Mouse (Mus musculus) 3T3-L1 (cell line): ENCODE results near the gene Rasal1.

Source experiments
- DNase-seq: peaks from one replicate; pipeline ENCODE4 v3.0.0-alpha.2; 2015; ENCODE audit warnings: low read depth, low spot score

Gene Rasal1

DNA sequence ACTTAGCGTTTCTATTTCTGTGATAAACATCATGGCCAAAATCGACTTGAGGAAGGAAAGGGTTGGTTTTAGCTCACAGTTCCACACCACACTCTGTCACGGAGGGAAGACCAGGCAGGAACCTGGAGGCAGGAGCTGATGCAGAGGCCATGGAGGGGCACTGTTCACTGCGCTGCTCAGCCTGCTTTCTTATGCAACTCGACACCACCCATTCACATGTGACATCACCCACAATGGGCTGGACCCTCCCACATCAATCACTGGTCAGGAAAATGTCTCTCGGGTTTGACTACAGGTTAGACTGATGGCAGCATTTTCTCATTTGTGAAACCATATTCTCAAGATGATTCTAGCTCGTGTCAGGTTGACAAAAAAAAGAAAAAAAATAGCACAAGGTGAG is 72.4 kb downstream of the Rasal1 start:
- DNase-seq: no peak

DNA sequence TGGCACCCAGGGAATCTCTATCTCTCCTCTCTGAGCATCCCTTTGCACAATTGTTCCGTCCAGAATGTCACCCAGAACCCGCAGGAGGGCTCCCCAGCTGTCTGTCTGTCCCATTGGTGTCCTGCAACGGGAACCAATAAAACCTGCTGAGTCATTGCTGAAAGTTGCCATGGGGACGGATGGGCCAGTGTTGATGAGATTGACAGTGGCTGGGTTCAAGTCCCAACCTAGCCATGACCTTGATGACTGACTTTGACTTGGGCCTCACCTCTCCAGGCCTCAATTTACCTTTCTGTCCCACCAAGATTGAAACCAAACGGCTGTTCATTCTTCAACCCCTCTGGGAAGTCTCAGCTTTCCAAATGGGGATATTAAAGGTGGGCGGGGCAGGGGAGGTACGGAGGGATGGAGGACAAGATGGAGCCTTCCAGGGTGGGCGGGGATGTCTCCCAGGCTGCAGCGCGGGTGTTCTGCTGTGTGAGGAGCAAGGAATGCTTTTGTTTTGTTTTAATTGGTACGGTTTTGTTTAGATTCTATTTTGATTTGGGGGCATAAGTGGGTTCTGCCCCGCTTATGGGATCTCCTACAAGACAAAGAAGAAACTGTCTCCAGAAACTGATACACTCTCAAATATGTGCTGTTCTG is 77.3 kb downstream of the Rasal1 start:
- DNase-seq: no peak
